Mouse (Mus musculus): ENCODE measurements around the gene Bmt2. TPM values are rescaled to one million over a fixed set of nuclear protein-coding genes. Genes with fewer than 3 reads are reported as not detected.

The Bmt2 gene
- polyA plus RNA-seq, 1 experiment = 0.77 TPM

- Histone ChIP-seq H3K4me3 (ENCODE audit: low read depth, low read length) (peak overlapping the region; percentile 74), H3K4me1 (ENCODE audit: control insufficient read depth, insufficient read depth, insufficient read length, low read length) (no peaks in the 10 kb centered on the region; the same call in 1 of the 2 replicates), H3K36me3 (ENCODE audit: control insufficient read depth, insufficient read depth, low read length) (peaks cover 7% of the 10 kb centered on the region), H3K27ac (ENCODE audit: insufficient read depth, low read depth, low read length) (peak overlapping the region; percentile 66), H3K27me3 (ENCODE audit: control insufficient read depth, insufficient read depth, low read length) (no peaks in the 10 kb centered on the region)
- WGBS = 7% methylated on average over 15 of the region's 15 CpGs
- TF ChIP-seq CTCF (IDR thresholded peaks at IDR 0.05; ENCODE audit: extremely low read depth, insufficient read length, insufficient replicate concordance, low read depth, low read length) (no peak), POLR2A (IDR thresholded peaks at IDR 0.05; ENCODE audit: low read depth, low read length) (no peak)
Observed at GRCm38 (mm10) chr6:13606921-13607620, 70.7 kb downstream of the Bmt2 start.

- H3K4me1 ChIP-seq (ENCODE audit: control insufficient read depth, insufficient read depth, insufficient read length, low read length) = peaks cover 2% of the 10 kb centered on the region; the same call in 1 of the 2 replicates
- no peak overlapping the region for H3K27ac ChIP-seq (ENCODE audit: insufficient read depth, low read depth, low read length)
- H3K36me3 ChIP-seq (ENCODE audit: control insufficient read depth, insufficient read depth, low read length) = peaks cover 9% of the 10 kb centered on the region
- TF ChIP-seq POLR2A (IDR thresholded peaks at IDR 0.05; ENCODE audit: low read depth, low read length) = no peak
- no peak for TF ChIP-seq CTCF (IDR thresholded peaks at IDR 0.05; ENCODE audit: extremely low read depth, insufficient read length, insufficient replicate concordance, low read depth, low read length)
- H3K27me3 ChIP-seq (ENCODE audit: control insufficient read depth, insufficient read depth, low read length) = no peaks in the 10 kb centered on the region
- 68% methylated on average over 4 of the region's 4 CpGs for WGBS
- no peak overlapping the region for H3K4me3 ChIP-seq (ENCODE audit: low read depth, low read length)
Observed at GRCm38 (mm10) chr6:13606394-13606793, 71.4 kb downstream of the Bmt2 start.

GRCm38 (mm10) chr6:13603134-13603533, 74.6 kb downstream of the Bmt2 start:
- no peak overlapping the region for H3K4me3 ChIP-seq (ENCODE audit: low read depth, low read length)
- peaks cover 9% of the 10 kb centered on the region for H3K36me3 ChIP-seq (ENCODE audit: control insufficient read depth, insufficient read depth, low read length)
- WGBS = 94% methylated on average over 6 of the region's 6 CpGs
- no peaks in the 10 kb centered on the region for H3K27me3 ChIP-seq (ENCODE audit: control insufficient read depth, insufficient read depth, low read length)
- peaks cover 2% of the 10 kb centered on the region; the same call in 1 of the 2 replicates for H3K4me1 ChIP-seq (ENCODE audit: control insufficient read depth, insufficient read depth, insufficient read length, low read length)
- no peak overlapping the region for H3K27ac ChIP-seq (ENCODE audit: insufficient read depth, low read depth, low read length)
- no peak for TF ChIP-seq POLR2A (IDR thresholded peaks at IDR 0.05; ENCODE audit: low read depth, low read length)
- no peak for TF ChIP-seq CTCF (IDR thresholded peaks at IDR 0.05; ENCODE audit: extremely low read depth, insufficient read length, insufficient replicate concordance, low read depth, low read length)

GRCm38 (mm10) chr6:13601587-13601986, 76.2 kb downstream of the Bmt2 start:
- Histone ChIP-seq H3K27ac (ENCODE audit: insufficient read depth, low read depth, low read length) (no peak overlapping the region), H3K4me1 (ENCODE audit: control insufficient read depth, insufficient read depth, insufficient read length, low read length) (peaks cover 2% of the 10 kb centered on the region; the same call in 1 of the 2 replicates), H3K36me3 (ENCODE audit: control insufficient read depth, insufficient read depth, low read length) (peaks cover 9% of the 10 kb centered on the region), H3K27me3 (ENCODE audit: control insufficient read depth, insufficient read depth, low read length) (no peaks in the 10 kb centered on the region), H3K4me3 (ENCODE audit: low read depth, low read length) (no peak overlapping the region)
- TF ChIP-seq POLR2A (IDR thresholded peaks at IDR 0.05; ENCODE audit: low read depth, low read length) = no peak
- TF ChIP-seq CTCF (IDR thresholded peaks at IDR 0.05; ENCODE audit: extremely low read depth, insufficient read length, insufficient replicate concordance, low read depth, low read length) = no peak
- 55% methylated on average over 6 of the region's 6 CpGs for WGBS

- peaks cover 15% of the 10 kb centered on the region for H3K36me3 ChIP-seq (ENCODE audit: control insufficient read depth, insufficient read depth, low read length)
- H3K27ac ChIP-seq (ENCODE audit: insufficient read depth, low read depth, low read length) = no peak overlapping the region
- H3K4me3 ChIP-seq (ENCODE audit: low read depth, low read length) = no peak overlapping the region
- no peaks in the 10 kb centered on the region for H3K27me3 ChIP-seq (ENCODE audit: control insufficient read depth, insufficient read depth, low read length)
- no peak for TF ChIP-seq CTCF (IDR thresholded peaks at IDR 0.05; ENCODE audit: extremely low read depth, insufficient read length, insufficient replicate concordance, low read depth, low read length)
- TF ChIP-seq POLR2A (IDR thresholded peaks at IDR 0.05; ENCODE audit: low read depth, low read length) = no peak
- 85% methylated on average over 7 of the region's 7 CpGs for WGBS
- peaks cover 2% of the 10 kb centered on the region; the same call in 1 of the 2 replicates for H3K4me1 ChIP-seq (ENCODE audit: control insufficient read depth, insufficient read depth, insufficient read length, low read length)
Observed at GRCm38 (mm10) chr6:13598239-13598923, 79.4 kb downstream of the Bmt2 start.

- Histone ChIP-seq H3K4me1 (ENCODE audit: control insufficient read depth, insufficient read depth, insufficient read length, low read length) (no peaks in the 10 kb centered on the region), H3K27ac (ENCODE audit: insufficient read depth, low read depth, low read length) (no peak overlapping the region), H3K4me3 (ENCODE audit: low read depth, low read length) (no peak overlapping the region), H3K27me3 (ENCODE audit: control insufficient read depth, insufficient read depth, low read length) (no peaks in the 10 kb centered on the region), H3K36me3 (ENCODE audit: control insufficient read depth, insufficient read depth, low read length) (peaks cover 28% of the 10 kb centered on the region)
- WGBS = 82% methylated on average over 4 of the region's 4 CpGs
- TF ChIP-seq POLR2A (IDR thresholded peaks at IDR 0.05; ENCODE audit: low read depth, low read length) (no peak), CTCF (IDR thresholded peaks at IDR 0.05; ENCODE audit: extremely low read depth, insufficient read length, insufficient replicate concordance, low read depth, low read length) (no peak)
Observed at GRCm38 (mm10) chr6:13592729-13593345, 84.9 kb downstream of the Bmt2 start.

GRCm38 (mm10) chr6:13586560-13586959, 91.2 kb downstream of the Bmt2 start:
- Histone ChIP-seq H3K4me1 (ENCODE audit: control insufficient read depth, insufficient read depth, insufficient read length, low read length) (no peaks in the 10 kb centered on the region; the same call in 1 of the 2 replicates), H3K27ac (ENCODE audit: insufficient read depth, low read depth, low read length) (no peak overlapping the region), H3K4me3 (ENCODE audit: low read depth, low read length) (no peak overlapping the region), H3K27me3 (ENCODE audit: control insufficient read depth, insufficient read depth, low read length) (no peaks in the 10 kb centered on the region), H3K36me3 (ENCODE audit: control insufficient read depth, insufficient read depth, low read length) (peaks cover 23% of the 10 kb centered on the region)
- TF ChIP-seq POLR2A (IDR thresholded peaks at IDR 0.05; ENCODE audit: low read depth, low read length) (no peak), CTCF (IDR thresholded peaks at IDR 0.05; ENCODE audit: extremely low read depth, insufficient read length, insufficient replicate concordance, low read depth, low read length) (no peak)
- WGBS = 12% methylated on average over 2 of the region's 2 CpGs
